Mouse (Mus musculus): ENCODE results near the gene Oip5.

- TF ChIP-seq CTCF (IDR thresholded peaks at IDR 0.05; ENCODE audit: extremely low read depth, insufficient read depth, low read length) (no peak), POLR2A (IDR thresholded peaks at IDR 0.05; ENCODE audit: extremely low read depth, insufficient read depth, low read length) (no peak)
Observed at GRCm38 (mm10) chr2:119607023-119607422, 11.2 kb downstream of the Oip5 start.

Data from cortical plate, adult 2 months (tissue).